Mouse (Mus musculus): Measurements from ENCODE around the gene Usp9x.

Usp9x gene

DNA sequence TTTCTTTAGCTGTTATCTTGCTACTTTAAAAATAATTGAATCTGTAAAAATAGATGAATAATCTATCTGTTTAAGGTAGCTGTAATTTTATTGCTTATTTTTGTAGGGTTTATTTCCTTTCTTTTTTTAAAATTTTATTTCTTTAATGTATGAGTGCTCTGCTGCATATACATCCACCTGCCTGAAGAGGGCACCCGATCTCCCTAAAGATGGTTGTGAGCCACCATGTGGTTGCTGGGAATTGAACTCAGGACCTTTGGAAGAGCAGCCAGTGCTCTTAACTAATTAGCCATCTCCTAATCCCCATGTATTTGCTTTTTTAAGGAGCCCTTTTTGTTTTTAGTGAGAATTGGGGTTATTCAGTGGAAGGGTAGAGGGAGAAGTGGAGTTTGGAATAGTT, 14.3 kb downstream of the Usp9x start:
- DNase-seq, result no peak

DNA sequence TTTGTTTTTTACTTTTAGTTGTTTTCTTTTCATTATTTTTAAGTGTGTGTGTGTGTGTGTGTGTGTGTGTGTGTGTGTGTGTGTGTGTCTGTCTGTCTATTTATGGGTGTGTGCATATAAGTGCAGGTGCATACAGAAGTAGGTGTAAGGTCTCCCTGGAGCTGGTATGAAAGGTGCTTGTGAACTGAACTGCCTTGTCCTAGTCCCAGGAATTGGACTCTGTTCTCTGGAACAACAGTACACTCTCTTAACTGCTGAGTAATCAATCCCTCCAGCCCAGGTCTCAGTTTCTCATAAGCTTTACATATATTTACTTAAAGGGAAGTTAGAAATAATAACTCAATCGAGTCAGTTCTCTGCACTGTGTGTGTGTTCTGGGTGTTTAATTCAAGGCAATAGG, 25.7 kb downstream of the Usp9x start:
- DNase-seq, result no peak

DNA sequence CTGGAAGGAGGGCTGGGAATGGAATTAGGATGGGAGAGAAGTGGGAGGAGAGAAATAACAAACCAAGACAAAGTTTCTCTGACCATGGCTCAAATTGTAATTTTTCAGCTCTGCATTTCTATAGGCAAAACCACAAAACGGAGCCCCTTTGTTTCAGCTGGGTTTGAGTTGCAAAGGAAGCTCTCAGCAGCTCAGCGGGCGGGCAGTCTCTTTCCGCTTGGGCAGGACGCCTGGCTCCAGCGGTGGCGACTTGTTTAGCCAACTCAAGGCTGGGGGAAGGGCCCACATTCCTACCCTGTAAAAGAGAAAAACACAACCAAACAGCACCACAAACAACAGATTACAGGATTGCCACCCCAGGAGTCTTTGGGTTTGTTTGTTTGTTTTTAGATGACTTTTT, 135.2 kb downstream of the Usp9x start:
- no peak for DNase-seq

DNA sequence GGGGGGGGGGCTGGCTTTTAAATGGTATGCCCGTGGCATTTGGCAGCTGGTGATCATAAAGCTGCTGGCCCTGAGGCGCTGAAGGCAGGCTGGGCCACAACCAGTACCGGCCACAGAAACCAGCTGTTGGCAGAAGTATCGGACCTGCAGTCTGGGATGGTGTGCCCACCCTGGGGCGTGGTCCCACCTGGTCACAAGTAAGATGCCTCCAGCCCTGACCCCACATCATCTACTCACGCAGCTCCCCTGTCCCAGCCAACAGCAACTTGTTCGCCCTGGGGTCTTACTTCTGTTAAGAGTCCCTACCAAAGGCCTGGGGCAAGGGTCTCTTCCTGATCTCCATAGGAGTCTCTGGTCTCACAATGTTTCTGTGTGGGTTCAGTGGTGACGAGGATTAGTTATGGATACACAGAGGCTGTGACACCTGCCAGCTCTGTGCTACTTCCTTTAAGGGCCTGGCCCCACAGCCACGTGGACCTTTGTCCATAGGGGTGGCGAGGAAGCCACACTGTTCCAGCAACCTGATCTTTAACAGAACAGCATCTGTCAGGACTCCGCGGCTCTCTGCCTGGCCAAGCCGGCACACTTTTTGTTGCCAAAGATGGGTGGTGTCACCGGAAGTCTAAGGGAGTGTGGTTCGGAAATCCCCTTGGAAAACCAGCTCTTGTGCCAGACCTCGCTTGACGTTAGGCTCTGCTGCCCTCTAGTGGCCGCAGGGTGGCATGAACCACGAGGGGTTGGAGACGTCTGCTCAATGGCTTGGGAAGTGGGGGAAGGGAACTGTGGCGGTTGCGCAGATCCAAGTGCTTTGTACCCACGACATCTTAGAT, 136.4 kb downstream of the Usp9x start:
- DNase-seq, result peak; percentile 90

DNA sequence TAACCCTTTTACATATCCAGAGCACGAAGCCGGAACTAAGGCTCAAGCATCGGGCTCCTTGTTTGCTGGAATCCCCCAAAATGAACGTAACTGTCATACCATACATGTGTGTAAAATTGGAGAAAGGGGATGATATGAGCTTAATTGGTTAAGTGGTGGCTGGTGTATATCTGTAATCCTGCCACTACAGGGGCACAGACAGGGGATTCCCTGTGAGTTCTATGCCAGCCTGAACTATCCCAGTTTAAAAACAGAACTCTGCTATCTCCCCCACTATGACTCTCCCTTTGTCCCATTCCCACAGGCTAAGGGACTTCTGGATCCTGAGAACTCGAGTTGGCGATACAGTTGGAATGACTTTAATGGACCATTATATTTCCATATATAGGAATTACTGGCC, 137.1 kb downstream of the Usp9x start:
- no peak for DNase-seq

DNA sequence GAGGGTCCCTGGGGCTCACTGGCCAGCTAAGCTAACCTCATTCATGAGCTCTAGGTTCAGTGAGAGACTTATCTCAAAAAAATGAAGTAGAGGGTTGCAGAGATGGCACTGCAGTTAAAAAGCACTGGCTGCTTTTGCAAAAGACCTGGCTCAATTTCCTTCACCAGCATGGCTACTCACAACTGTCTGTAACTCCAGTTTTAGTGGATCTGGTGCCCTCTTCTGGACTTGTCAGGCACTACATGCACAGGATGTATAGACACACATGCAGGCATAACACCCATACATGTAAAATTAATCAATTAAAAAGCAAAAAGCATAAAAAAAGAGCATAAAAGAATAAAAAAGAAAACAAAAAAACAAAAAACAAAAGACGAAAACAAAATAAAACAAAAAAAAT, 143.0 kb downstream of the Usp9x start:
- DNase-seq, result no peak

Measured in right cerebral cortex, postnatal 14 days (tissue).